Mouse (Mus musculus) right cerebral cortex, postnatal 25 days (tissue): ENCODE data around the gene Adam15.

ENCODE experiments used
- DNase-seq: peaks from one replicate; pipeline ENCODE4 v3.0.0; 2022

The Adam15 gene

DNA sequence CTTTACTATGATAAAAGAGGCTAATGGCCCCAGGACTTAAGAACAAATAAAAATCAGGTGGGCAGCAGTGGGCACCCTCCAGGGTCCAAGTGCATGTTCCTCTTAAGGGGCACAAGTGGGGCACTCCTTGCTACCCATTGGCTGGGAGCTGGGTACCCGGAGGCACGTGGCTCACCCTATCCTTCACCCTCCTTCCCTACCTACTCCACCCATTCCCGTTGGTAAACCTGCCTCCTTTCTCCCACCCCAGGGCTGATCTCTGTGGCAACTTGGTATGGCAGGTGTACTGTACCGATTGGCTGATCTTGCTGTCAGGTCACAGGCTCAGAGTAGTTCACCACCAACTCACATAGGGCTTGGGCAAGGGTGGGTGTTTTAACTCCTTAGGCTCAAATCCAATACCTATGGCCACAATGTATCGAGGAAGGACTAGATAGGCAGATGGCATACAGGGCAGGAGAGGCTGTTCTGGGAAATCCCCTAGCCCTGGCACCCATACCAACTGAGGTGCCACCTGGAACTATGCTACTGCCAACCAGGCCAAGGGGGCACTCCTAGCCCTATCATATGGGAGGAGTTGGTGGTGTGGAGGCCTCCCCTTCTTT is 34.0 kb upstream of the Adam15 start:
- DNase-seq = no peak

DNA sequence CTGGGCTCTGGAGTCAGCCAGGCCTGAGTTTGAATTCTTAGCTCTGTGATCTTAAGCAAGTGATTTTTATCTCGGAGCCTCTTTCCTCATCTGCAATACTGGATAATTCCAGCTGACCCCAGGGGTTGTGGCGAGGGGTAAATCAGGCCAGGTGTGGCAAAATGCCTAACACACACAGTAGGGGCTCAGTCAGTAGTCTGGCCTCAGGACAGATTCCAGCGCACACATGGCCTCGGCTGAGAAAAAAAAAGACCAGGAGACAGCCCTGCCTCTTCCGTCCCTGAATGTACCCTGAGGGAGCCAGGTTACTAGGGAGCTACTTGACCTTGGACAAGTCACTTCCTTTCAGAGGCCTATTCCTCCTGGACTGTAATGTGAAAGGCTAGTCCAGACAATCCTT is 33.2 kb upstream of the Adam15 start:
- DNase-seq = no peak

- no peak for DNase-seq
Measured at GRCm38 (mm10) chr3:89382033-89382882, 32.5 kb upstream of the Adam15 start.

- DNase-seq = no peak
Measured at GRCm38 (mm10) chr3:89381233-89381632, 31.4 kb upstream of the Adam15 start.

DNA sequence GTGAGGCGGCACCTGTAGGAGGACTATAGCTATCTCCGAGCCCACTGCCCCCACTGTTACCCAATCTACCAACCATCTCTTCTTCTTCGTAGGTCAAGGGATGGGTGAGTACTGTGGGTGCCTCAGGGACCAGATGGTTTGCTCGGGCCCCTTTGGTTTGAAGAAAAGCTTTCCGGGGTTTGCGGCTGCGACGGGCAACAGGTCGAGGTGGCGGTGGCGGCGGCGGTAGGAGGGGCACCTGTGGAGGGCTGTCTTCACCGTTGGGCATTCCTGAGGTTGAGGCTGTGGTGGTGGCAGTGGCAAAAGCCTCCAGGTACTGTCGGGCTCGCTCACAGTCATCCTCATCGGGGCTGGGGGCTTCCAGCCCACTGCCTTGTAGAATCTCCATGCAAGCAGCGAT is 30.9 kb upstream of the Adam15 start:
- DNase-seq = no peak

GRCm38 (mm10) chr3:89380291-89380690 is 30.5 kb upstream of the Adam15 start:
- no peak for DNase-seq

DNA sequence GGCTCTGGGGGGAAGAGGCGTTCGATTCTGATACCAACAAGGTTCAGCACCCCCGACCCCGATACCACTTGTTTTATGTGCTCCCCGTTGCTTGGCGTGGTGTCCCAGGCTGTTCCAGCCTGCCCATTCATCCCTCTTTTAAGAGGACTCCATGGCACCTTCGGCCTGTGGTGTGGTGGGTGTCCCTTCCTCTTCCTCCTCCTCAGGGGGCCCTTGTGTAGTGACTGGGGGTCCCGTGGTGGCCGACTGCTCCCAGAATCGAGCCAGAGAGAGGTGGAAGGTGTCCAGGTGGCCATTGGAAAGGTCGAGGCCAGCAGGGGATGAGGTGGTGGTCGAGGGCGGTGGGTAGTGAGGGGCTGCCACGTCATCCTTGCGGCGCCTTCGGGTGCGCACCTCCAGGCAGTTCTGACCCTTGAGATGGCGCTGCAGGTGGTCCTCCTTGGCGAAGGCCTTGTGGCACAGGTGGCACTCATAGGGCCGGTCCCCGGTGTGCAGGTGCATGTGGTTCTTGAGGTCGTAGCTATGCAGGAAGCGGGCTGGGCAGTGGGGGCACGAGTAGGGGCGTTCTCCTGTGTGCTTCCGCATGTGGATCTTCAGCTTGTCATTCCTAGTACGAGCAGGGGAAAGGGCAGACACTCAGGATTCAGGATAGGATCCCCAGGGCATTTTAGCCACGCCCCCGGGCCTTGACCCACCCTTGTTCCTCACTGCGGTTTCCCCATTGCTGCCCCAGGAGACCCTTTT is 29.8 kb upstream of the Adam15 start:
- no peak for DNase-seq

- peak; percentile 77 for DNase-seq
Measured at GRCm38 (mm10) chr3:89378394-89379067, 28.7 kb upstream of the Adam15 start.

DNA sequence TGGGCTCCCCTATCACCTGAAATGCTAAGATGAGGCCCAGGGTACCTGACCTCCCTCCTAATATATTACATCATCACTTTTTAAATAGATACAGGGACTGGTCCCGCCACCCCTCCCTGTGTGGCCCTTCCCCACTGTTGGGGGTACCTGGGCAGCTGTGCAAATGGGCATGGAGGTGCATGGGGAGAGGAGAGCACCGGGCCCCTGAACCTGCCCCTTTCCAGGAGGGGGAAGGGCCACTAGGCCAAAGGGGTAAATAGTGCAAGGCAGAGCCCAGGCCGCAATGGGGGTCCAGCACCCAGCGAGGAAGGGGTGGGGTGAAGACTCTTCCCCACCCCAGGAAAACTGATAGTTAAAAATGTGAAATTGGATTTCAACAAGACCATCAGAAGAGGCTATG is 28.0 kb upstream of the Adam15 start:
- DNase-seq = no peak

GRCm38 (mm10) chr3:89373581-89374231 is 23.9 kb upstream of the Adam15 start:
- no peak for DNase-seq

DNA sequence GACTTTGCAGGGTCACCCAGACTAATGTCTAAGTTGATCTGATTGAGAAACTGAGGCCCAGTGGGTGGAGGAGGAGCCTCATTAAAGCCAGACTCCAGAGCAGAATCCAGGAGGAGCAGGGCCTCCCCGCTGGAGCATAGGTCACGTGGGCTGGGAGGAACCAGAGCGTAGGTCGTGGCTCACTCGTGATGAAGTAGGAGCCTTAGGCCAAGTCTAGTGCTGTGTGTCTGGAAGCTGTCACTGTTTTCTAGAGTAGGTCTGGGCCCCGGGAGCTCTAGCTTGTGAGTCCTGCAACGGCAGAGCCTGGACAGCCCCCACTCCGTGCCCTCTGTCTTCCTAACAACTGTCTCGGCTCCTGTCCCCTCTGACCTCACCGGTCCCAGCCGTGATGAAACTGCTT is 17.5 kb upstream of the Adam15 start:
- no peak for DNase-seq

DNA sequence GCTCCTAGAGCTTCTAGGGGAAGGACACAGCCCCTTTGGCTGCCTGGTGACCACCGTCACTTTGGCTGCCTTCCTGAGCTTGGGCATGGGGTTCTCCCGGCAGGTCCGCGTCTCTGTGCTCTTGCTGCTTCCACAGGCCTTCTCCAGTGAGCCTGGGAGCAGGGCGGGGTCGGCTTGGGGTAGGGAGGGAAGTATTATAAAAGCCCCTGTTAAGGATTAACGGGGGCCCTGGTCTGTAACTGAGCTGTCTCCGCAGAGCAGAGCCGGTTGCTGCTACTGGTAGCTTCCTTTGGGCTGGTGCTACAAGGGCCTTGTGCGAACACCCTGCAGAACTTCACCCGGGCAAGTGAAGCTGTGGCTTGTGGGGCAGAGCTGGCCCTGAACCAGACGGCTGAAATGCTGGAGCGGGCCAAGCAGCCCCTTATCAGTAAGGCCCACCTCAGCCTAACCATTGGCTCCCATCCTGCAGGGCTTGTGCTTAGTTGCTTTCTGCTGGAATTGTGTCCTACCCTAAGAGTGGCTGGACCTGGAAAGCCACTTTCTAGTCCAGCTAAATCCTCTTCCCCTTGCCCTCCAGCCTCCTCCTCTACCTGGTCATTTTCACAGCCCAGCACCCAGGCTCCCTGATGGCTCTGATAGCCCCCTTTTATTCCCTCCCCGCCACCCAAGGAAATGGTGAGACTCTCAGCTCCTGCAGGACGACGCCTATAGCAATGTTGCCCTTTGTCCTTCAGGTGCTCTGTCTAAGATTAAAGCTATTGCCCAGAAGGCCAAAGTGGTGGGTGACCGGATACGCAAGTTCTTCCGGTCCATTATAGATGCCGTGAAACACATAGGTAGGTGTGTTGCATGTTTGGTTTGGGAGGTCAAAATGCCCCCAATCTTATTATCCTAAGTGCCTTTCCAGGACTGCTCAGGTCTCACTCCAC is 16.0 kb upstream of the Adam15 start:
- DNase-seq = no peak

DNA sequence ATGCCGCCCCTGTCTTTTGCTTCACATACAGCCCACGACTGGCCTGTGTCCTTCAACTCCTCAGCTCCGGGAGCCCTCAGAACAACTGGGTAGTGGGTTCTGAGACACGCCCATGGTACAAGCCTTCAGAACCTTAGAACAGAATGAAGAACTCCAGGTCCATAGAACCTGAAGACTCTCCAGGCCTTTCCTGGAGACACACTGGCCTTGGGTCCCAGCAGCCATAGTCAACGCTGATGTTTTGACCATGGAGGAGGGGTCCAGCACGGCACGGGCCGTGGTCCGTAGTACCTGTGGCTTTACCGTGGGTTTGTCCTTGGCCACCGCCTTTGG is 15.3 kb upstream of the Adam15 start, which contains the start of gene Dcst1:
Gene Dcst1 (minus strand): TSS at position 101 of the 333 bp plus-strand sequence.
- DNase-seq = no peak

- DNase-seq = no peak
Measured at GRCm38 (mm10) chr3:89364631-89365030, 14.8 kb upstream of the Adam15 start.

- no peak for DNase-seq
Measured at GRCm38 (mm10) chr3:89361675-89362074, 11.9 kb upstream of the Adam15 start, which contains the start of gene Dcst2. Dcst2 (plus strand) TSS chr3:89361975.

- no peak for DNase-seq
Measured at GRCm38 (mm10) chr3:89360237-89360636, 10.4 kb upstream of the Adam15 start.

DNA sequence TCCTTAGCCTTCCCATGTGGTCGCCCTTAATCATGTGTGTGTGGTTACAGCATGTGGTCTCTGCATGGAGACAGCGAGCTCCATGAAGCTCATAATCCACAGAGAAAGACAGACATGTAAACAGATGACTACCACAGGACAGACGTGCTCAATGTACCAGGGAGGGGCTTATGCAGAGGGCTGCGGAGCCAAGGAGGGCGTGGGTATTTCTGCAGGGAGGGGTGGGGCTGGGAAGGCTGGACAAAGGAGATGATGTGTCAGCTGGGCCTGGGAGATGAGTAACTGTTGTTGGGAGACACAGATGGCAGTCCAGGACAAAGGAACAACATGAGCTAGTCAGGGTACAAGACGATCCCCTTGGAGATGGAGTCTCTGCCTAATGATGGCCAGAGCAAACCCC is 9.8 kb upstream of the Adam15 start:
- DNase-seq = no peak

- DNase-seq = no peak
Measured at GRCm38 (mm10) chr3:89356029-89356428, 6.2 kb upstream of the Adam15 start.

DNA sequence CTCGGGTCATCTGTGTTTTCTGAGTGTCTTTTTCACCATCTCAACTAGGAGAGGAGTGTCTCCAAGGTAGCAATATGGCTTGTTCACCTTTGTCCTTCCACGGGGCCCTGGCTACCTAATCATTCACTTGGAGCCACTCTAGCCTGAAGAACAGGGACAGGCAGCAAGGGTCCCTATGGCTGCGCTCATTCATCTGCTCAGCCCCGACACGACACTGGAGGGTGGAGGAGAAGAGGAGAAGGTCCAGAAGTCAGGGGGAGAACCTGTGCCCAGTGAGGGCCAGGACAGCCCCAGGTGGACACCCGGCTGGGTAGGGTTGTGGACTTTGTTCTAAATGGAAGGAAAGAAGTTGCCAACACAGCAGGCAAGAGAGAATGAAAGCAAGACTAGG is 5.7 kb upstream of the Adam15 start:
- DNase-seq = no peak

DNA sequence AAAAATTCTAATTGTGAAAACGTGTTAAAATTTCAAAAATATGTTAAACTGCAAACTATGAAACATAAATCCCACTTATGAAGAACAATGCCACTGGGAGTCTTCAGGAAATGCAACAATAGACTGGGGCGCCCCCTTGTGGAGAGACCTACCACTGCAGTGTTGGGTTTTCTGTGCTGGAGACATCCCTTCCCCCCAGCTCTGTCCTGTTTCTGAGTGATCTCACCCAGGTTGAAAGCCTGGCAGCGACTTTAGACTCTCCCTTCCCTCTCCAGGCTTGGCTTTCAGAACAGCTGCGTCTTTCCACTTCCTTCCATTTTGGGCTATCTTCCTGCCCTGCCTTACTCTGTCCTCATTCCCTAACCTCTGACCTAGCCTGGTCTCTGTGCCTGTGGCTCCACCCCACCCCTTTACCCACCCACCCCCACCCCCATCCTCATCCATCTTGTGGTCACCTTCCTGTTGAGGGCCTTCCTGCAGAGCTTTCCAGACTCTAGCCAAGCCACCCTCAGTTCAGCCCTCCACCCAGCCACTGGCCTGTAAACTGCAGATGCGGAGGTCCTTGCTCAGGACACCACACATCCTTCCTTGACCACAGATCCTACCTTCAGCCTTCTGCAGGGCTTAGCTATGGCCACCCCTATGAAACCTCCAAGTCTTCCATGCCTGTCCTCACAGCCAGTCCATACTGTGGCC is 5.2 kb upstream of the Adam15 start:
- DNase-seq = peak; percentile 80

GRCm38 (mm10) chr3:89351271-89351670 is 1.5 kb upstream of the Adam15 start:
- DNase-seq = no peak
